Mouse (Mus musculus) cerebellum, adult 2 months (tissue): ENCODE measurements around the gene Capzb.

Experiments
- CTCF ChIP-seq: fragments of 200-500 bp; IDR thresholded peaks from 2 replicates; pipeline ENCODE4 v1.5.1; 2011; ENCODE audit warnings: low read depth, mild to moderate bottlenecking, control low read depth, low read length, moderate library complexity, borderline replicate concordance; ENCODE audit not compliant: insufficient read depth
- POLR2A ChIP-seq: fragments of 200-500 bp; IDR thresholded peaks from 2 replicates; pipeline ENCODE4 v1.6.1; 2011; ENCODE audit warnings: low read length, control low read depth, borderline replicate concordance; ENCODE audit not compliant: insufficient read depth

GRCm38 (mm10) chr4:139242607-139242955 is 49.9 kb downstream of the Capzb start:
- no peak for TF ChIP-seq CTCF
- no peak for TF ChIP-seq POLR2A
